Mouse (Mus musculus) adrenal gland, adult (tissue): ENCODE results near the gene Lrrc4b.

Experiments
- DNase-seq, 2 experiments: peaks; one replicate each; pipeline ENCODE4 v3.0.0; 2022 to 2023; ENCODE audit warnings: low spot score in 1 of 2; ENCODE audit not compliant: inconsistent age in 2 of 2

Lrrc4b gene

GRCm38 (mm10) chr7:44485572-44486195 is 56.9 kb downstream of the Lrrc4b start:
- no peak for DNase-seq

GRCm38 (mm10) chr7:44486927-44487575 is 58.2 kb downstream of the Lrrc4b start:
- peak in 1 of 2 experiments; percentile 2 for DNase-seq

- DNase-seq: peak in 1 of 2 experiments; percentile 1
These were observed 59.1 kb downstream of the Lrrc4b start for GRCm38 (mm10) chr7:44487936-44488335.

- peak in 1 of 2 experiments; percentile 7 for DNase-seq
These were observed 59.7 kb downstream of the Lrrc4b start for GRCm38 (mm10) chr7:44488545-44488944.

GRCm38 (mm10) chr7:44490281-44490680 is 61.5 kb downstream of the Lrrc4b start:
- peak in 1 of 2 experiments; percentile 4 for DNase-seq

DNA sequence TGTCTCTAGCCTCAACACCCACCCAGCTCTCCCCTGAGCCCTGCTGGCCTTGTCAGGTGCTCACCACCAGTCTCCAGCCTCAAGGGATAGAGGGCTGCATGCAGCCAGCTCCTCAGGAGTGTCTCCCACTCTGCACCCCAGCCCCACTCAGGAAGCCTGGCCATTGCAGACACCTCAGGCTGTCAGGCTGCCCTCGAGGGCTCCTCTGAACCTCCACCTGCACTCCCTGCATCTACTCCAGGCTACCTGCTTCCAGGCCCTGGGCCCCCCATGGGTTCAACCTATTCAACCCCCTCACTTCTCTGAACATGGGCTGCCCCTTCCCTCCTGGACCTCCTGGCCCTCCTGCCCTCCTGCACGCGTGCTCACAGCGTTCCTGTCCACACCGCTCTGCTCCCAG is 62.6 kb downstream of the Lrrc4b start:
- DNase-seq: no peak

DNA sequence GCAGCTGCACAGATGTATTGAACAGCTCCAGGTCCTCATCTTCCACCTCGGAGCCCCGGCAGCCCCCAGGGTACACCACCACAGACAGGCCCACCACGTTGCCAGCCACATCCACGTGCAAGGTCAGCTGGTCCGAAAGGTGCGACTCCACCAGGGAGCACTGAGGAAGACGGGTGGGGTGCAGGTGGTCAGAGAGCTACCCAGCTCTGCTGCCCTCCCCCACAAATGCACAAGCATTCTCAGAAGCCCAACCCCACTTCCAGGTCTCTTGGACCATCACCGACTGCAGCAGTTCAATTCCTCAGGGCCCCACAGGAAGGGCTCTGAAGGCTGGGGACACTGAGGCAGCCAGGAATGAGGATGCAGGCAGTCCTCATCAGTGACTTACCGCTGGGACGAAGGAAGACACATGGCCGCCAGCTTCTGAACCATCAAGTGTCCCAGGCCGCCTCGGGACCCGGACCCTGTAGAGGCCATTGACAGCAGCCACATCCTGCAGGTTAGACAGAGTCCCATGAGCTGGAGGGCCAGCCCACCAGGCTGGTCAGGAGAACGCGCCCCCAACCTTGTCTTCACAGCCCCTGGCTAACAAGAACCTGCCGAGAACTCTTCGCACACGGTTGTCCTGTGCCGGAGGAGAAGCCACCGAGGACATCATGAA is 63.5 kb downstream of the Lrrc4b start:
- no peak for DNase-seq

DNA sequence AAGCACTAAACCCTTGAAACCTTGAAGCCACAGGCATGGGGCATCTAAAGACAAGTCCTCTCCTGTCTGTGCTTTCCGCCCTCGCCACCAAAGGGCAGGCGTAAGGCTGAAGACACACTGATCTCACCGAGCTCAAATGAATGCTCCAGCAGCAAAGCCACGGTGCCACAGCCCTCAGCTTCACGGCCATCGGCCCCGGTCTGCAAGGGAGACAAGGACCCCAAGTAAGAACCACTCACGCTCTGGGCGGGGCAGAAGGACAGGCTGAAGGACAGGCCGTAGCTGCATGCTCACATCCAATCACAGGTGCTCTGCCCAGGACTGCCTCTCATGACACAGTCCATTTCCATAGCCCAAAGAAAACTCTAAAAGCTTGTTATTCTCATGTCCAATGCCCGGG is 65.9 kb downstream of the Lrrc4b start:
- DNase-seq: peak in 1 of 2 experiments; percentile 19

- peak in 1 of 2 experiments; percentile 43 for DNase-seq
These were observed 66.3 kb downstream of the Lrrc4b start for GRCm38 (mm10) chr7:44495086-44495485.

- peak; percentile 98 to 99 for DNase-seq
These were observed 67.4 kb downstream of the Lrrc4b start, which contains the start of the genes Emc10 and Fam71e1 for GRCm38 (mm10) chr7:44495992-44496770. Emc10 (minus strand) TSS chr7:44496529. Fam71e1 (plus strand) TSS chr7:44496581.

GRCm38 (mm10) chr7:44496771-44497109 is 67.9 kb downstream of the Lrrc4b start:
- DNase-seq: no peak

DNA sequence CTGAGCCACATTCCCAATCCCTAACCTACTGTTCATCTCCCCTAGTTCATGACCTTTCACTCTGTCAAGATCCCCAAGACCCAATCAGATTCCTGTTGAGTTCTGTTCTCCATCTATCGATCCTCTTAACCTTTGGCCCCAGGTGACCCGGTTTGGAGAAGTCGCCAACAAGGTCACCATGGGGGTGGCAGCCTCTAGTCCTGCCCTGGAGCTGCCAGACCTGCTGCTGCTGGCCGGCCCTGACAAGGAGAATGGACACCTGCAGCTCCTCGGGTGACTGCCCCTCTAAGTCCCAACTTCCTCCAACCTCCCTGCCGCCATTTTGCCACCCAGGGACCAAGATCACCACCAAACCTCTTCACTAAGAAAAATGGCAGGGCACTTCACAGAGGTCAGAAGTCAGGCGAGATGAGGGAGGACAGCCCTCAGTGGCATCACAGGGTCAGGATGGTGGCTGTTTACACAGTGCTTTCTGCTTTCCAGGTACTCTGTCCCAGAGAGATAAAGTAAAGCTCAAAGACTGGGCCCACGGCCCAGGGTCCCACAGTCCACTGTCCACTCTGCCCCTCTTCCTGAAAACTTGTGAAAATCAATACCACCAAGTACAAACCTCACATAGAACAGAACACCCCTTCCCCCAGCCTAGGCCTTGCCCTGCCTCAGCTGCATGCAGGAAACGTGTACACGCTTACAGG is 68.7 kb downstream of the Lrrc4b start:
- DNase-seq: peak; percentile 26 to 44

DNA sequence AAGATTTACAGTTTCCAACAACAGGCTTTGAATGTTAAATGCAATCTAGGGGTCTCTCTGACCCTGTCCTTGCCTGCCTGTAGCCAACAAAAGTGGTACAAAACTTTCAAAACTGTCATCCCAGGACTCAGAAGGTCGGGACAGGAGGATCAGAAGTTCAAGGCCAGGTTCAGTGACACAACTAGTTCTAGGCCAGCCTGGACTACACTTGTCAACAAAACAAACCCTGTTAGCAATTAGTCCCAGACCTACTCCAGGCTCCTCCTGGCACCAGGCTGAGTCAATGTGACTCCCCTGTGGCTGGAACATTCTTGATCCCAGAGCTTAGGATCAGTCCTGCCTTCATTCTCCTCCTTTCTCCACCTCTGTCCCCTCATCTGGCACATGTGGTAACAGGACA is 70.1 kb downstream of the Lrrc4b start:
- DNase-seq: peak; percentile 7 to 53

GRCm38 (mm10) chr7:44500046-44500445 is 71.2 kb downstream of the Lrrc4b start:
- DNase-seq: peak in 1 of 2 experiments; percentile 20

GRCm38 (mm10) chr7:44501563-44502115 is 72.8 kb downstream of the Lrrc4b start:
- DNase-seq: peak; percentile 46 to 84

DNA sequence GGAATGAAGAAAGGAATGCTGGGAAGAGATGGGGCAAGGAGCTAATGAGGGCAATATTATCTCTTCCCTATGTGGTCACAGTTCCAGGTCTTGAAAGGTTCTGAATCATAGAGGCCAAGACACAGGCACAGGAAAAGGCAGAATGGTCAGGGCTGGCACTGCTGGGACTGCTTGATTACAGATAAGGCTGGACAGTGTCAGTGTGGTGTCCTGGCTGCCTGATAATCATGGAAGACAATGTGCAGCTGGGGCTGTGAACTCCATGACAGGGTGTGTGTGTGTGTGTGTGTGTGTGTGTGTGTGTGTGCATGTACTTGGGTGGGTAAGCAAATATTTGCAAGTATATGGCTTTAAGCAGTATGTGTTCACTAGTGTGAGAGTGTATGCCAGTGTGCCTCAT is 78.7 kb downstream of the Lrrc4b start:
- DNase-seq: no peak
